Mouse (Mus musculus) stomach, postnatal 0 days (tissue): ENCODE measurements at regions not wholly inside any gene's neighbourhood (a gene's known extent, or its start where the extent isn't known, plus 50 kb on each side); places are given as distances from the start of the nearest gene placed in this dataset.

Experiments used
- CTCF ChIP-seq: IDR thresholded peaks from 2 replicates; pipeline ENCODE4 v1.5.1; 2016; ENCODE audit warnings: antibody characterized with exemption, low read depth, mild to moderate bottlenecking, moderate library complexity
- EP300 ChIP-seq: optimal IDR thresholded peaks from 2 replicates; pipeline ENCODE3; 2016; ENCODE audit warnings: antibody characterized with exemption

GRCm38 (mm10) chr14:74047009-74047694, 386.1 kb downstream of the Gm21750 start:
- TF ChIP-seq CTCF, result no peak
- no peak for TF ChIP-seq EP300
